Mouse (Mus musculus) spleen, postnatal 10 days (tissue): ENCODE results near the gene Hoxd9.
A peak's percentile ranks its signal among the peaks of the same experiment; 100 is the strongest.

Experiments used
- DNase-seq, 2 experiments: peaks; one replicate each; pipeline ENCODE4 v3.0.0; 2021 to 2022; ENCODE audit warnings: low spot score in 2 of 2

The Hoxd9 gene

GRCm38 (mm10) chr2:74698201-74699052, 900 bp downstream of the Hoxd9 start:
- no peak for DNase-seq

- no peak for DNase-seq
Observed at GRCm38 (mm10) chr2:74699053-74699430, 1.5 kb downstream of the Hoxd9 start.

- DNase-seq = no peak
Observed at GRCm38 (mm10) chr2:74699664-74700545, 2.4 kb downstream of the Hoxd9 start.

GRCm38 (mm10) chr2:74700546-74701112, 3.1 kb downstream of the Hoxd9 start:
- no peak for DNase-seq

- DNase-seq = peak; percentile 44 to 77
Observed at GRCm38 (mm10) chr2:74701949-74702819, 4.7 kb downstream of the Hoxd9 start.

GRCm38 (mm10) chr2:74702820-74703219, 5.3 kb downstream of the Hoxd9 start:
- no peak for DNase-seq

GRCm38 (mm10) chr2:74703317-74703716, 5.8 kb downstream of the Hoxd9 start:
- no peak for DNase-seq

GRCm38 (mm10) chr2:74703720-74704392, 6.3 kb downstream of the Hoxd9 start:
- no peak for DNase-seq

- no peak for DNase-seq
Observed at GRCm38 (mm10) chr2:74704393-74704998, 7.0 kb downstream of the Hoxd9 start, which contains the start of gene Hoxd8. Gene Hoxd8 (plus strand): TSS chr2:74704615.

GRCm38 (mm10) chr2:74704999-74705466, 7.5 kb downstream of the Hoxd9 start:
- no peak for DNase-seq

GRCm38 (mm10) chr2:74705467-74706089, 8.1 kb downstream of the Hoxd9 start:
- DNase-seq = no peak

- no peak for DNase-seq
Observed at GRCm38 (mm10) chr2:74706393-74706960, 8.9 kb downstream of the Hoxd9 start.

- DNase-seq = no peak
Observed at GRCm38 (mm10) chr2:74707599-74707998, 10.1 kb downstream of the Hoxd9 start.

- no peak for DNase-seq
Observed at GRCm38 (mm10) chr2:74708676-74709075, 11.1 kb downstream of the Hoxd9 start.

GRCm38 (mm10) chr2:74709465-74710419, 12.2 kb downstream of the Hoxd9 start:
- no peak for DNase-seq

GRCm38 (mm10) chr2:74710929-74711543, 13.5 kb downstream of the Hoxd9 start:
- no peak for DNase-seq

- DNase-seq = no peak
Observed at GRCm38 (mm10) chr2:74711721-74712621, 14.4 kb downstream of the Hoxd9 start, which contains the start of the genes Hoxd3 and Hoxd4. Gene Hoxd3 (plus strand): TSS chr2:74711927. Gene Hoxd4 (plus strand): TSS chr2:74711929.
